Mouse (Mus musculus) telencephalon, adult 2 months (tissue): ENCODE results near the gene Defa26.
"Not testable (repeated sequence)": the region's sequence is repeated elsewhere in the genome, so short reads cannot be mapped to it uniquely, and the experiment has no call there.

Source experiments
- DNase-seq: peaks from one replicate; pipeline ENCODE4 v3.0.0-alpha.2; 2011; ENCODE audit warnings: low read depth, low spot score

The Defa26 gene

GRCm38 (mm10) chr8:21617883-21618282, at the start of gene Defa26:
Defa26 (plus strand) TSS chr8:21618183.
- not testable (repeated sequence) for DNase-seq

GRCm38 (mm10) chr8:21582706-21583105, 35.3 kb upstream of the Defa26 start, which contains the start of gene Defa28:
Defa28 (plus strand) TSS chr8:21583006.
- DNase-seq: not testable (repeated sequence)

- not testable (repeated sequence) for DNase-seq
Measured at GRCm38 (mm10) chr8:21594408-21594807, 23.6 kb upstream of the Defa26 start, which contains the start of gene Gm7861. Gm7861 (minus strand) TSS chr8:21594508.

GRCm38 (mm10) chr8:21655480-21655879, 37.5 kb downstream of the Defa26 start, which contains the start of gene Defa17:
Defa17 (plus strand) TSS chr8:21655780.
- DNase-seq: not testable (repeated sequence)

- DNase-seq: not testable (repeated sequence)
Measured at GRCm38 (mm10) chr8:21665497-21665896, 47.5 kb downstream of the Defa26 start, which contains the start of gene Defa34. Defa34 (plus strand) TSS chr8:21665797.
